Mouse (Mus musculus): ENCODE results near the gene Gm10799. TPM values are rescaled to one million over a fixed set of nuclear protein-coding genes. Genes with fewer than 3 reads are reported as not detected.

Gm10799 gene
- polyA plus RNA-seq, 1 experiment from 2014 or later = not detected

DNA sequence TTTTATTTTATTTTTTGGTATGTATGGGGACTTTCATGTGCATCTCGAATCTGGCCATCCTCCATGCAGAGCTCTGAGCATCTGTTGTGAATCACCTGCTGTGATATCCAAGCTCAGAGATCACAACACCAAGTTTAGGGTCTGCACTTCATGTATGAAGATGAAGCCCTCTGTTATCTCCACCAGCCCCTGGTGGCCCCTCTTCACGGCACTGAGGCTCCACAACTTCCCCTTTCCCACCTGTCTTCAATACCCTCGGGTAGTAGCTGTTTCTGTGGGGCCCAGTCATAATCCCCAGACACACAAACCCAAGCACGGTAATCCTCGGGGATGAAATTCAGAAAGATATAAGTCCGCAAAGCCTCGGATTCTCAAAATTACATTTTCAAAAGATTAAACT lies 45.3 kb downstream of the Gm10799 start:
- DNase-seq (no peak), ATAC-seq (ENCODE audit: low FRiP score, low TSS enrichment) (no peak)
- H3K4me1 ChIP-seq (ENCODE audit: control insufficient read depth, insufficient read depth, low read length) = no peaks in the 10 kb centered on the region
- no peak overlapping the region for H3K27ac ChIP-seq (replicated peaks; ENCODE audit: low read depth, low read length)
- H3K4me3 ChIP-seq (replicated peaks; ENCODE audit: low read depth, low read length) = no peak overlapping the region
- no peaks in the 10 kb centered on the region for H3K27me3 ChIP-seq (ENCODE audit: control insufficient read depth, insufficient read depth, low read length)
- no peaks in the 10 kb centered on the region for H3K36me3 ChIP-seq (ENCODE audit: control insufficient read depth, insufficient read depth, low read length)
- H3K9me3 ChIP-seq (ENCODE audit: control insufficient read depth, low read length) = no peaks in the 10 kb centered on the region
- no peak overlapping the region for H3K4me2 ChIP-seq (ENCODE audit: low read length)
- 84% methylated on average over 7 of the region's 7 CpGs for WGBS
- H3K9ac ChIP-seq (replicated peaks; ENCODE audit: low read length) = no peak overlapping the region

Other genes starting within 250 kb of the Gm10799 start
- 25.8 and 31.6 TPM in 2 replicates for gene Lmo2, start 110.6 kb downstream of the Gm10799 start, polyA plus RNA-seq (2014; fragmentation: Nextera tagmentation; extraction: Ambion mirVana)
- gene Fbxo3, start 40.8 kb downstream of the Gm10799 start, polyA plus RNA-seq (2014; fragmentation: Nextera tagmentation; extraction: Ambion mirVana) = 69.7 and 75.6 TPM in 2 replicates
- 2.6 and 2.7 TPM in 2 replicates for gene 4931422A03Rik, start 40.2 kb downstream of the Gm10799 start, polyA plus RNA-seq (2014; fragmentation: Nextera tagmentation; extraction: Ambion mirVana)
- gene Gm10912, start 2.7 kb downstream of the Gm10799 start, polyA plus RNA-seq (2014; fragmentation: Nextera tagmentation; extraction: Ambion mirVana) = not detected in 2 replicates
- gene Cd59b, start 1.3 kb upstream of the Gm10799 start, polyA plus RNA-seq (2014; fragmentation: Nextera tagmentation; extraction: Ambion mirVana) = 0.75 and 1.4 TPM in 2 replicates
- gene Cd59a, start 27.3 kb upstream of the Gm10799 start, polyA plus RNA-seq (2014; fragmentation: Nextera tagmentation; extraction: Ambion mirVana) = 9.8 and 11.2 TPM in 2 replicates
- not detected in 2 replicates for gene A930018P22Rik, start 54.2 kb upstream of the Gm10799 start, polyA plus RNA-seq (2014; fragmentation: Nextera tagmentation; extraction: Ambion mirVana)

All from midbrain, embryonic 14.5 days (tissue).